Mouse (Mus musculus) megakaryocyte, embryonic 14.5 days (primary cell): ENCODE measurements around the gene Cwc15.
"Not testable (repeated sequence)": the region's sequence is repeated elsewhere in the genome, so short reads cannot be mapped to it uniquely, and the experiment has no call there.

Source experiments
- FLI1 ChIP-seq: IDR thresholded peaks from 2 replicates; pipeline ENCODE4 v1.6.1; 2012; ENCODE audit warnings: low read length, inconsistent platforms, mixed read lengths
- GATA1 ChIP-seq: IDR thresholded peaks from 3 replicates; pipeline ENCODE4 v1.6.1; 2012; ENCODE audit warnings: mixed read lengths, low read length, inconsistent platforms, borderline replicate concordance

DNA sequence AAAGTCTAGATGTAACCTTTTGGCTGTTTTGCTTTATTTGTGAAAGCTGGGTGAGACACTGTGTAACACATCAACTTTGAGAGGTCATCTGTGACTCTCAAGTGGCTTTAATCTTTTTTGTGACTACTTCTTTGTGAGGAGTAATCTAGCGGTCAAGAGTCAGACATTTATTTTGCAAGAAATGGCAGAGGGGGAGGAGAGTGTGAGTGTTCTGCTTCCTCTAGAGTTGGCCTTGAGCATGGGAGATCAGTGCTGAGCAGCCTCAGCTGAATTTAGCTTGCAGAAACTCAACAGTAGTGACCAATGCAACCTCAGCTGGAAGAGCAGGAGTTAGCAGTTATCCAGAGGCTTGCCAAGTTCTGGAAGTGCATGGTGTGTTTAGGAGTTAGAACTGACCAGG lies 37.9 kb upstream of the Cwc15 start:
- not testable (repeated sequence) for TF ChIP-seq GATA1, FLI1
